In genomic region chr19:32117484-32118018, GRCm38 (mm10) we compare ENCODE assay signal across 11 mouse cellular contexts. TPM values are rescaled to one million over a fixed set of nuclear protein-coding genes. Genes with fewer than 3 reads are reported as not detected.
A peak's percentile ranks its signal among the peaks of the same experiment; 100 is the strongest.
DNase-seq lines count a peak whose midpoint lies in the region; ATAC-seq and TF ChIP-seq lines count a peak whose summit lies in the region.
"Had no signal": no experiment of that assay in that cellular context is flagged by ENCODE, and none has a peak within 500 bp of the region (broad histone marks: within the 10 kb centered on the region; RNA-seq: fewer than 3 reads in every experiment).

No protein-coding gene starts in this region.

- no peaks in the 10 kb centered on the region for H3K27me3 ChIP-seq in Patski
- no peaks in the 10 kb centered on the region for H3K27me3 ChIP-seq in kidney, embryonic 14.5 days (ENCODE audit: control insufficient read depth, insufficient read depth, low read length)

- no peak overlapping the region for H3K9ac ChIP-seq in kidney, embryonic 14.5 days (ENCODE audit: low read depth, low read length)

- H3K4me1 ChIP-seq in kidney, embryonic 14.5 days (ENCODE audit: control insufficient read depth, insufficient read depth, low read length): 0 out of 2 replicates have a peak, but pooled peaks cover 7% of the 10 kb centered on the region

- H3K4me3 ChIP-seq in left cerebral cortex, adult 2 months: no peak overlapping the region
- no peak overlapping the region for H3K4me3 ChIP-seq in kidney, embryonic 14.5 days (ENCODE audit: low read length)

- in situ Hi-C loops in Patski (cut with MboI; ENCODE audit: low pct_unique_long_range_greater_than_20kb): no loop called here

- H3K4me2 ChIP-seq in kidney, embryonic 14.5 days (replicated peaks; ENCODE audit: low read depth, low read length): no peak overlapping the region

- no peak for ATAC-seq in Patski
- no peak for ATAC-seq in kidney, embryonic 14.5 days (ENCODE audit: low FRiP score, low TSS enrichment)

- POLR2A ChIA-PET in Patski (lab: Charles Lee): no interaction called here

- peak; percentile 43 for DNase-seq in adrenal gland, postnatal 14 days
- DNase-seq in adrenal gland, adult 2 months: no peak
- DNase-seq in left cerebral cortex, adult 2 months (ENCODE audit: extremely low spot score in 1 of 2, low spot score in 2 of 2): no peak
- DNase-seq in left cerebral cortex, postnatal 36 days (ENCODE audit: low spot score in 2 of 2): no peak
- DNase-seq in 3T3-L1 (ENCODE audit: low read depth, low spot score): peak; percentile 23
- DNase-seq in Patski (ENCODE audit: low read depth, low spot score): no peak
- no peak for DNase-seq in left cerebral cortex, postnatal 10 days (ENCODE audit: extremely low spot score in 1 of 2, low spot score in 2 of 2)
- DNase-seq: cerebellum, adult 8-10 months; heart, postnatal 36 days; retina, postnatal 1 day had no signal

- H3K9me3 ChIP-seq in kidney, embryonic 14.5 days (ENCODE audit: control insufficient read depth, low read length): no peaks in the 10 kb centered on the region

- peak; percentile 35 for TF ChIP-seq CTCF in left cerebral cortex, adult 2 months (IDR thresholded peaks at IDR 0.05)
- TF ChIP-seq CTCF in Patski (IDR thresholded peaks at IDR 0.05): peak; percentile 45

- intact Hi-C loops in left cerebral cortex, adult 2 months (cut with DNase I): no loop called here
- intact Hi-C loops in left cerebral cortex, postnatal 36 days (cut with DNase I): no loop called here
- intact Hi-C loops in left cerebral cortex, postnatal 10 days (cut with DNase I): no loop called here

- CTCF ChIA-PET in Patski (lab: Charles Lee): no interaction called here

- no peaks in the 10 kb centered on the region for H3K36me3 ChIP-seq in kidney, embryonic 14.5 days (ENCODE audit: control insufficient read depth, insufficient read depth, low read length)

- WGBS in kidney, embryonic 14.5 days: 85% methylated on average over 6 of the region's 6 CpGs

- H3K27ac ChIP-seq in left cerebral cortex, adult 2 months: no peak overlapping the region
- no peak overlapping the region for H3K27ac ChIP-seq in kidney, embryonic 14.5 days (ENCODE audit: low read depth, low read length)

RNA-seq across cellular contexts. Expression of gene Asah2, which starts 9.5 kb away (rescaled TPM):
- total RNA-seq in adrenal gland, postnatal 14 days (2021): 17.8 and 20.2 TPM in 2 replicates
- 10 to 100 TPM; 20.5 to 25.7 TPM for total RNA-seq in adrenal gland, adult 2 months (2021)
- polyA plus RNA-seq in adrenal gland, adult 2 months (2012; rRNA removed): 12.1 and 13.0 TPM in 2 replicates
- 10 to 100 TPM in 1 of 2 experiments, 1 to 10 TPM in 1; 8.3 to 12.3 TPM for total RNA-seq in left cerebral cortex, adult 2 months (2021)
- 1 to 10 TPM; 8.7 to 9.3 TPM for total RNA-seq in left cerebral cortex, postnatal 36 days (2021)
- polyA plus RNA-seq in Patski (2021): 35.4 TPM
- 1.6 and 1.8 TPM in 2 replicates for polyA plus RNA-seq in kidney, embryonic 14.5 days (2014; fragmentation: Nextera tagmentation; extraction: Ambion mirVana)
- 1 to 10 TPM; 3.5 to 5.2 TPM for total RNA-seq in left cerebral cortex, postnatal 10 days (2021)

Comparison
In these comparisons a context has a peak if more than half of its experiments do, and no peak if none do; other contexts are left out.
1. DNase-seq: peak in adrenal gland, postnatal 14 days (single experiment) and 3T3-L1 (single experiment); none in adrenal gland, adult 2 months (single experiment), left cerebral cortex, adult 2 months (0 of 2), left cerebral cortex, postnatal 36 days (0 of 2), Patski (single experiment) and left cerebral cortex, postnatal 10 days (0 of 2).